Mouse (Mus musculus) hindbrain, embryonic 10.5 days (tissue): ENCODE results near the gene Rbm44. TPM values are rescaled to one million over a fixed set of nuclear protein-coding genes. Genes with fewer than 3 reads are reported as not detected.

Source experiments
- DNase-seq: peaks from one replicate; pipeline ENCODE4 v3.0.0-alpha.2; 2017; ENCODE audit warnings: low spot score
- H3K27ac ChIP-seq: fragments of 300-500 bp; sonication (generic); 2 replicates; pipeline ENCODE4 v1.5.1; 2016; ENCODE audit warnings: mild to moderate bottlenecking, moderate library complexity
- H3K27me3 ChIP-seq: fragments of 300-500 bp; sonication (generic); 2 replicates; pipeline ENCODE4 v1.6.1; 2016; ENCODE audit warnings: mild to moderate bottlenecking; ENCODE audit not compliant: poor library complexity, insufficient read depth, severe bottlenecking
- H3K36me3 ChIP-seq: fragments of 300-500 bp; sonication (generic); 2 replicates; pipeline ENCODE4 v1.6.1; 2016; ENCODE audit warnings: mild to moderate bottlenecking, moderate library complexity
- H3K4me1 ChIP-seq: fragments of 300-500 bp; sonication (generic); replicated peaks from 2 replicates; pipeline ENCODE4 v1.6.1; 2016; ENCODE audit warnings: mild to moderate bottlenecking
- H3K4me3 ChIP-seq: fragments of 300-500 bp; sonication (generic); 2 replicates; pipeline ENCODE4 v1.5.1; 2016; ENCODE audit warnings: mild to moderate bottlenecking, moderate library complexity
- H3K9me3 ChIP-seq: fragments of 300-500 bp; sonication (generic); 2 replicates; pipeline ENCODE4 v1.6.1; 2016; ENCODE audit warnings: mild to moderate bottlenecking, moderate library complexity
- WGBS: fragments of 180-500 bp; shearing (Covaris S2); methylation state at CpG from one replicate; pipeline ENCODE4 v1.1.7; 2016; 5-methylcytosine and 5-hydroxymethylcytosine counted together
- polyA plus RNA-seq: library from polyadenylated mRNA; unstranded; fragments of >200 nt; fragmentation: Nextera tagmentation; extraction: Ambion mirVana; gene quantifications from 2 replicates; pipeline ENCODE4 v1.2.1, GENCODE M21; 2016

Rbm44 gene
- polyA plus RNA-seq, 1 experiment from 2014 or later = 0.58 TPM

GRCm38 (mm10) chr1:91201122-91201521, 56.2 kb downstream of the Rbm44 start:
- 54% methylated on average over 3 of the region's 3 CpGs for WGBS
- no peak overlapping the region for H3K27ac ChIP-seq
- no peaks in the 10 kb centered on the region for H3K9me3 ChIP-seq
- no peak overlapping the region for H3K4me3 ChIP-seq
- H3K36me3 ChIP-seq = no peaks in the 10 kb centered on the region
- DNase-seq = no peak
- H3K27me3 ChIP-seq = no peaks in the 10 kb centered on the region
- 0 out of 2 replicates have a peak, but pooled peaks cover 7% of the 10 kb centered on the region for H3K4me1 ChIP-seq

DNA sequence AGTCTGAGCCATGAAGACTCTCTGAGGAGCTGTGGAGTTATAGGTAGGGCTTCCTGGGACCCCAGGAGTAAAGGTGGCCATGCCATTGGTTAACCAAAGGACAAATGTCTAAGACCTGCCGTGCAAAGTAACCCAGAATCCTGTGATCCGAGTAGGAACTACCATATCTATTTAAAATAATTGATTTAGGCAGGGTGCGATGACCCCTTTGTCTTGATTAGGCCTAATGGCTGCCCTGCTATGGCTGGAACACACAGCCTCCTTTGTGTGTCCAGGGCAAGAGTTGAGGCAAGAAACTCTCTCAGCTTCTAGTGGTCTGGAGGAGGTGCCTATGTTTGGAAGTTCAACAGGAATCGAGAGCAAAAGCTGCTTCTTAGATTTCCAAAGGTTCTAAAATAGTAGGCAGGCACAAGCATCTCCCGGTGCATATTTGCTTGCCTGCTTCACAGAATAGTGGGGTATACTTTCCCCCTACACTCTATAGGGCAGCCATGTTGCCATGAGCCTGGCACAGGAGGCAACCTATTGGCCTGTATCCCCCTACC, 59.4 kb downstream of the Rbm44 start:
- H3K36me3 ChIP-seq = no peaks in the 10 kb centered on the region
- no peaks in the 10 kb centered on the region for H3K9me3 ChIP-seq
- WGBS = 84% methylated on average over 5 of the region's 5 CpGs
- H3K27me3 ChIP-seq = no peaks in the 10 kb centered on the region
- H3K4me1 ChIP-seq = 0 out of 2 replicates have a peak, but pooled peaks cover 7% of the 10 kb centered on the region
- no peak overlapping the region for H3K27ac ChIP-seq
- H3K4me3 ChIP-seq = no peak overlapping the region
- no peak for DNase-seq

GRCm38 (mm10) chr1:91205651-91206050, 60.8 kb downstream of the Rbm44 start:
- Histone ChIP-seq H3K9me3 (no peaks in the 10 kb centered on the region), H3K36me3 (no peaks in the 10 kb centered on the region), H3K27ac (no peak overlapping the region), H3K4me1 (0 out of 2 replicates have a peak, but pooled peaks cover 7% of the 10 kb centered on the region), H3K27me3 (no peaks in the 10 kb centered on the region), H3K4me3 (no peak overlapping the region)
- 82% methylated on average over 6 of the region's 6 CpGs for WGBS
- no peak for DNase-seq

GRCm38 (mm10) chr1:91206336-91206735, 61.4 kb downstream of the Rbm44 start:
- peaks cover 9% of the 10 kb centered on the region; the same call in 1 of the 2 replicates for H3K4me1 ChIP-seq
- H3K9me3 ChIP-seq = no peaks in the 10 kb centered on the region
- no peak overlapping the region for H3K4me3 ChIP-seq
- H3K36me3 ChIP-seq = no peaks in the 10 kb centered on the region
- H3K27ac ChIP-seq = no peak overlapping the region
- DNase-seq = no peak
- H3K27me3 ChIP-seq = no peaks in the 10 kb centered on the region
- 81% methylated on average over 8 of the region's 8 CpGs for WGBS

DNA sequence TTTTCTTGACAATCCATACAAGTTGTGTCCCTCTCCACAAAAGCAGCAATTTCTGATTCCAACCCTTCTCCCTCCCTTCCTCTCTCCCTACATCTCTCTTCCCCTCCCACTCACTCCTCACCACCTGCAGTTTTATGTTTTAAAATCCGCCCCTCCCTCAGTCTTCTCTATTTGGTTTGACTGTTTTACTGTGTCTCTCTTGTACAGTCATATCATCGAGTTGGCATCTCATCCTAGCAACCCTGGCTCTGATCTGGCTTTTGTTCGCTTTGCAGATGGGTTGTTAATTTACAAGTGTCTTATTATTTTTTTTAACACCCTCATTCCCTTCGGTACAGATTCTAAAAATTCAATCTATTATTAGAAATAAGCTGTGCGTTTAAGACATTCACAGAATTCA, 62.0 kb downstream of the Rbm44 start:
- WGBS = 91% methylated on average over 5 of the region's 5 CpGs
- Histone ChIP-seq H3K4me1 (peaks cover 8% of the 10 kb centered on the region; the same call in 1 of the 2 replicates), H3K4me3 (no peak overlapping the region), H3K27ac (no peak overlapping the region), H3K9me3 (no peaks in the 10 kb centered on the region), H3K27me3 (no peaks in the 10 kb centered on the region), H3K36me3 (no peaks in the 10 kb centered on the region)
- DNase-seq = no peak

GRCm38 (mm10) chr1:91207334-91208074, 62.6 kb downstream of the Rbm44 start:
- Histone ChIP-seq H3K4me3 (no peak overlapping the region), H3K9me3 (no peaks in the 10 kb centered on the region), H3K27me3 (no peaks in the 10 kb centered on the region), H3K27ac (no peak overlapping the region), H3K36me3 (no peaks in the 10 kb centered on the region), H3K4me1 (peaks cover 8% of the 10 kb centered on the region; the same call in 1 of the 2 replicates)
- no peak for DNase-seq
- 76% methylated on average over 3 of the region's 3 CpGs for WGBS

DNA sequence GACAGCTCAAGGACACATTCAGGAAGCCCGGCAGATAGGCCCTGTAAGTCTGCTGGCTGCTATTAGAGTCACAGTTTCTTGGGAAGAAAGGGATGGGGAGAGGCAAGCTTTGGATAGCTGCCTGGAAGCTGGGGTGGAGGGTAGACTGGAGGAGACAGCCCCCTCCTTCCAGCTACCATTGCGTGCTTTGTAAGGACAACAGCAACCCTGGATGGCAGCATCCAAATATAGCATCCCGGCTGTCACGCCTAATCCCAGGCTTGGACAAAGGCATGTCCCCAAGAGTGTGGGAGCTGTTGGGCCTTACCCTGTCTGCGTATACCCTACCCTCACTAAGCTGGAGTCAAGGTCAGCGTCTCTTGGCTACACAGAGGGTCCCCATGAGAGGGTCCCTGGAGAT, 64.5 kb downstream of the Rbm44 start:
- no peaks in the 10 kb centered on the region for H3K9me3 ChIP-seq
- peaks cover 16% of the 10 kb centered on the region; the same call in 1 of the 2 replicates for H3K4me1 ChIP-seq
- no peak for DNase-seq

GRCm38 (mm10) chr1:91209785-91210184, 64.9 kb downstream of the Rbm44 start:
- no peaks in the 10 kb centered on the region for H3K36me3 ChIP-seq
- H3K27me3 ChIP-seq = no peaks in the 10 kb centered on the region
- H3K4me1 ChIP-seq = peaks cover 16% of the 10 kb centered on the region; the same call in 1 of the 2 replicates
- H3K27ac ChIP-seq = no peak overlapping the region
- H3K9me3 ChIP-seq = no peaks in the 10 kb centered on the region
- 89% methylated on average over 6 of the region's 6 CpGs for WGBS
- DNase-seq = no peak
- no peak overlapping the region for H3K4me3 ChIP-seq

More for the DNA sequence above, 64.5 kb downstream of the Rbm44 start:
- Histone ChIP-seq H3K27ac (no peak overlapping the region), H3K36me3 (no peaks in the 10 kb centered on the region), H3K4me3 (no peak overlapping the region), H3K27me3 (no peaks in the 10 kb centered on the region)
- 82% methylated on average over 6 of the region's 6 CpGs for WGBS

DNA sequence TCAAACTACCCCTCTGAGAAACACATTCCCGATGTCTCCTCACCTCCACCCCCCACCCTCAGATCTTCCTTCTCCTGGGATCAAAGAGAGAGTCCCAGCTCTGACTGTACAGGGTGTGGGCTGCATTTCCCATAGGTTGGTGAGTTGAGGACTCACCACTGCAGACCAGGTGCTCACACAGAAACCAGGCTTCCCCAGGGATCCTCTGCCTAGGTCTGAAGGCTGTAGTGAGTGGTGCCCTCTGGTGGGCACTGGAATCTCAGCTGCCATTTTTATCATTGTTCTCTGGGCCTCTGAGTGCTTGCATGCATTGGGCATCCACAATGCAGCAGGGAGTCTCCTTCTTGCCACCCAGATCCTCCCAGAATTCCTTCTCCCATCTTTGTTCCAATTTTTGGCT, 66.2 kb downstream of the Rbm44 start:
- no peaks in the 10 kb centered on the region for H3K9me3 ChIP-seq
- H3K4me3 ChIP-seq = no peak overlapping the region
- DNase-seq = peak; percentile 51
- no peak overlapping the region for H3K27ac ChIP-seq
- 79% methylated on average over 1 of the region's 1 CpGs for WGBS
- no peaks in the 10 kb centered on the region for H3K36me3 ChIP-seq
- H3K27me3 ChIP-seq = no peaks in the 10 kb centered on the region
- H3K4me1 ChIP-seq = peaks cover 12% of the 10 kb centered on the region; the same call in 1 of the 2 replicates

- Histone ChIP-seq H3K4me1 (peaks cover 12% of the 10 kb centered on the region; the same call in 1 of the 2 replicates), H3K27me3 (no peaks in the 10 kb centered on the region), H3K36me3 (no peaks in the 10 kb centered on the region), H3K27ac (no peak overlapping the region), H3K9me3 (no peaks in the 10 kb centered on the region), H3K4me3 (no peak overlapping the region)
- DNase-seq = no peak
- WGBS = 85% methylated on average over 7 of the region's 7 CpGs
Observed at GRCm38 (mm10) chr1:91211591-91212008, 66.7 kb downstream of the Rbm44 start.

DNA sequence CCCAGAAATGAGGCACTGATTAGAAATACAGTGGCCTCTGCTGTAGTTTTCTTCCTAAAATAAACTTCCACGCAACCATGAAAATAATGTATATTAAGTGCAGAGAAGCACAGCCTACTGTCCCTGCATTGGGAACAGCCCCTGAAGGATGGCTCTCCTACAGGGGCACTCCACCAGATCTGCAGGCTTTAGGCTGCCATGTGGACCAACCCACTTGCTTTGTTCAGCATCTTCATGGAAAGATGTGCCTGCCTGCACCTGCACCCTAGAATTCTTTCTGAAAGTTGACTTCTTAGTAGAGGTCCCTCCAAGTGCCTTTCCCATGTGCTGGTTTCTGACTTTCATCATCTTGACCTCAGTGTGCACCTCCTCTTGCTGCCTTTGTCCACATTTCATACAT, 70.4 kb downstream of the Rbm44 start:
- Histone ChIP-seq H3K27me3 (no peaks in the 10 kb centered on the region), H3K4me1 (peaks cover 12% of the 10 kb centered on the region; the same call in 1 of the 2 replicates), H3K36me3 (no peaks in the 10 kb centered on the region), H3K9me3 (no peaks in the 10 kb centered on the region), H3K27ac (no peak overlapping the region), H3K4me3 (no peak overlapping the region)
- no peak for DNase-seq
- 95% methylated on average over 1 of the region's 1 CpGs for WGBS

GRCm38 (mm10) chr1:91215981-91216380, 71.1 kb downstream of the Rbm44 start:
- no peak overlapping the region for H3K4me3 ChIP-seq
- WGBS = 55% methylated on average over 1 of the region's 1 CpGs
- H3K4me1 ChIP-seq = peaks cover 9% of the 10 kb centered on the region; the same call in 1 of the 2 replicates
- no peak for DNase-seq
- H3K9me3 ChIP-seq = no peaks in the 10 kb centered on the region
- H3K36me3 ChIP-seq = no peaks in the 10 kb centered on the region
- no peaks in the 10 kb centered on the region for H3K27me3 ChIP-seq
- no peak overlapping the region for H3K27ac ChIP-seq

- no peak for DNase-seq
- WGBS = 58% methylated on average over 10 of the region's 10 CpGs
- Histone ChIP-seq H3K27ac (no peak overlapping the region), H3K36me3 (no peaks in the 10 kb centered on the region), H3K4me3 (no peak overlapping the region), H3K27me3 (no peaks in the 10 kb centered on the region), H3K4me1 (peaks cover 7% of the 10 kb centered on the region; the same call in 1 of the 2 replicates), H3K9me3 (no peaks in the 10 kb centered on the region)
Observed at GRCm38 (mm10) chr1:91216504-91217267, 71.8 kb downstream of the Rbm44 start.
